Mouse (Mus musculus) gastrocnemius, adult 2 months (tissue): ENCODE data around the gene Syt1. TPM values are rescaled to one million over a fixed set of nuclear protein-coding genes. Genes with fewer than 3 reads are reported as not detected.

Source experiments
- DNase-seq: peaks from one replicate; pipeline ENCODE4 v3.0.0; 2022
- H3K27ac ChIP-seq: fragments of 200-600 bp; 2 replicates; pipeline ENCODE4 v1.8.1; 2022; ENCODE audit warnings: mild to moderate bottlenecking
- H3K4me3 ChIP-seq: fragments of 200-600 bp; 2 replicates; pipeline ENCODE4 v1.8.1; 2022; ENCODE audit warnings: mild to moderate bottlenecking, moderate library complexity
- CTCF ChIP-seq: fragments of 200-600 bp; IDR thresholded peaks from 2 replicates; pipeline ENCODE4 v1.8.1; 2022; ENCODE audit warnings: antibody characterized with exemption, mild to moderate bottlenecking, moderate library complexity
- intact Hi-C: fragments of 180-260 bp; cut with DNase I; formaldehyde crosslinking; loops from one replicate; pipeline ENCODE4 v1.15.1; 2025
- total RNA-seq, 2 experiments: library from RNA; stranded (reverse); gene quantifications; 2 replicates each; pipeline ENCODE4 v1.2.3; 2021

Gene Syt1
- total RNA-seq, 2 experiments from 2014 or later: not detected

GRCm38 (mm10) chr10:108600693-108601092 lies 410.1 kb downstream of the Syt1 start:
- intact Hi-C loops: no loop called here
- Histone ChIP-seq H3K4me3 (no peak overlapping the region), H3K27ac (no peak overlapping the region)
- DNase-seq: no peak
- no peak for TF ChIP-seq CTCF

- no peak for DNase-seq
- TF ChIP-seq CTCF: peak; percentile 34; the same call in 1 of the 2 replicates
- H3K27ac ChIP-seq: no peak overlapping the region
- intact Hi-C loops: no loop called here
- H3K4me3 ChIP-seq: no peak overlapping the region
These were observed 413.4 kb downstream of the Syt1 start for GRCm38 (mm10) chr10:108597385-108597784.

- DNase-seq: no peak
- intact Hi-C loops: no loop called here
- no peak for TF ChIP-seq CTCF
- no peak overlapping the region for H3K27ac ChIP-seq
- no peak overlapping the region for H3K4me3 ChIP-seq
These were observed 414.4 kb downstream of the Syt1 start for GRCm38 (mm10) chr10:108596162-108596927.

DNA sequence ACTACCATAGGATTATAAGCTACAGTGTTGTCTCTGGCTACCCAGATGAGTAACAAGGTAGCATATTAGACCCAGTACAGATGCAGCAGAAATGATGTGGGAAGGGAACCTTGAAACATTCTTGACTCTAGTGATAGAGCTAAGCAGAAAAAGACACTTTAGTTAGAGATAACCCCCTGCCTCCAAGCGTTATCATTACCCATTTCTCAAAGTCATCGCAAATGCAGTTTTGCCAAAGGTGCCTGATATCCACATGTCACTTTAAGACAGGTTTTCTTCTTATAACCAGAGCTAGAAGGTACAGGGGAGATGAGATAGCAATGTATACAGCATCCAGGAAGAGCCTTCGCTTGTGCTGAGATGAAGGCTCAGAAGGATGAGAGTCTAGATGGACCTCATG lies 421.4 kb downstream of the Syt1 start:
- TF ChIP-seq CTCF: no peak
- Histone ChIP-seq H3K27ac (no peak overlapping the region), H3K4me3 (no peak overlapping the region)
- intact Hi-C loops: no loop called here
- no peak for DNase-seq

DNA sequence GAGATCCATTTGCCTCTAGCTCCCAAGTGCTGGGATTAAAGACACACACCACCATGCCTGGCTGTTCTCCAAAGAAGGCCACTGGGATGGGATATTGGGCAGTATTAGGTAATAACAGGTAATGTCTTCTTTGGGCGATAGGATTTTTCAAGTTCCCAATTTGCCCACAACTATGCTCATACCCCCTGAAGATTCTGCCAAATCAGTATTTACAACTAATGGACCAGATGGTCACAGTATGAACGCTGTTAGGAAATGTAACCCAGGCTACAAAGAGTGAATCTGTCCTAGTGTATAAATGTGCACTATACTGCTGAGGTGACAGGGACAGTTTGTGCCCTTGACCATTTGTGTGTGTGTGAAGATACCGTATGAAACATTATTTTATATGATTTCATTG lies 421.9 kb downstream of the Syt1 start:
- intact Hi-C loops: no loop called here
- no peak for TF ChIP-seq CTCF
- no peak overlapping the region for H3K27ac ChIP-seq
- no peak for DNase-seq
- no peak overlapping the region for H3K4me3 ChIP-seq

GRCm38 (mm10) chr10:108583694-108584093 lies 427.1 kb downstream of the Syt1 start:
- TF ChIP-seq CTCF: no peak

GRCm38 (mm10) chr10:108582397-108582730 lies 428.4 kb downstream of the Syt1 start:
- H3K4me3 ChIP-seq: no peak overlapping the region
- DNase-seq: no peak
- no peak for TF ChIP-seq CTCF
- intact Hi-C loops: no loop called here
- H3K27ac ChIP-seq: no peak overlapping the region

More at GRCm38 (mm10) chr10:108583694-108584093, 427.1 kb downstream of the Syt1 start:
- intact Hi-C loops: no loop called here
- H3K27ac ChIP-seq: no peak overlapping the region
- H3K4me3 ChIP-seq: no peak overlapping the region
- DNase-seq: no peak

DNA sequence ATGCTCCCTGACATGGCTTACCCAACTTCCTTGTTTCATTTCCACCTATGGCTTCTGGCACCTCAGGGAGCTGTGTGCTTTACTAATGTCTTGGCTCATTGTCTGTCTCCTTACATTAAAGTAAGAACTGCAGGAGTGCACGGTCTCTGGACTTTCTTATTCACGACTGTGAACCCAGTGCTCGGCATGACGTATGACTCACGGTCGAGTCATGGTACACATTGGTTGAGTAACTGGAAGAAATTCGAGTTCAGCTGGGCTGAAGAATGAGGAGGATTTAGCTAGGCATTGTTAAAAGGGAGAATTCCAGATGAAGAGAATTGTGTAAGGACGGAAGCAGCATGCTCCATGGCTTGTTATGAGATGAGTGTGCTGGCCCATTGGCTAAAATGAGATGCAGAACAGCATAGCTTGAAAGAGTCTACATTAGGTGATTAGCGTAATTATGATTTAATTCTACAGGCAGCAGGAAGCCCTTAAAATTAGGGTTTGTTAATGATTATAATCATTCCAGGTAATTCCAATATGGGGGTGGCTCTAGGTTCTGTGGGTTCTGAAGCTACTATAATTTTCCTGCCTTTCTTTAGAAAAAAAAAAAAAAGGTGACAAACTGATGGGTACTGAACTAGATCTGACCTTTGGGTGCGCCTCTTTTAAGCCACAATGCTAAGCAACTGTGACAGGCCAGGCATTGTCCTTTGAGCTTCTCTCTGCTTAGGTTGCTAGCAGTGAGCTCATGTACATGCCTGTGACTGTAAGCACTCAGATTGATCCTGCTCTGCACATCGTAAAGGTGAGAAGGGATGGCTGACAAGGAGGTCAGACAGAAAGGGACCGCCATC lies 429.0 kb downstream of the Syt1 start:
- intact Hi-C loops: no loop called here
- no peak overlapping the region for H3K27ac ChIP-seq
- no peak for TF ChIP-seq CTCF
- H3K4me3 ChIP-seq: no peak overlapping the region
- no peak for DNase-seq

DNA sequence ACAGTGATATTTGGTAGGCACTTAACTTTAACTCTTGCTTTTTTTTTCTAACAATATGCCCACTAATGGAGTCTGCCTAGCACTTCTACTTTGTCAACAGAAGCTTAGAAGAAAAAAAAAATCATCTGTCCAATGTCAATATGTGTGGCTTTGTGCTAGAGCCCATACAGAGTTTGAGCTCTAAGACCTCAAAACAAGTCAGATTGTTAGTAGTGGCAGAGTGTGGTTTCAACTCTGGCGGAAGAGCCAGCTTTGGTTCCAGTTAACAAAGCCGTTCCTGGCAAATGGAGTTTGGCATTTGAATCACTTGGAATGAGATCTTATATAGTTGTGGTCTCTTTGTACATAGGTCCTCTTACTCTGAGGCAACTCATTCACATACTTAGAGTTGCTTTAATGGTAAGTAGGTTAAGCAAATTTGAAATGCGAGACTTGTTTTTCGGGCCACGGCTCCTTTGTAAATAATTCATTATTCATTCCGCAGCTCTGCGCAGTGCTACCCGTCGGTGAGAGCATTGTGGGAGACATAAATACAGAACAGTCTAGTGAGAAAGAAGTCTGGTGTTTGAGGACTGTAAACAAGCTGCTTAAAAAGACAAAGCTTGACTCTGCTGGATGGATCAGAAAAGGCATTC lies 429.9 kb downstream of the Syt1 start:
- no peak for TF ChIP-seq CTCF
- no peak overlapping the region for H3K4me3 ChIP-seq
- no peak overlapping the region for H3K27ac ChIP-seq
- no peak for DNase-seq
- intact Hi-C loops: no loop called here

DNA sequence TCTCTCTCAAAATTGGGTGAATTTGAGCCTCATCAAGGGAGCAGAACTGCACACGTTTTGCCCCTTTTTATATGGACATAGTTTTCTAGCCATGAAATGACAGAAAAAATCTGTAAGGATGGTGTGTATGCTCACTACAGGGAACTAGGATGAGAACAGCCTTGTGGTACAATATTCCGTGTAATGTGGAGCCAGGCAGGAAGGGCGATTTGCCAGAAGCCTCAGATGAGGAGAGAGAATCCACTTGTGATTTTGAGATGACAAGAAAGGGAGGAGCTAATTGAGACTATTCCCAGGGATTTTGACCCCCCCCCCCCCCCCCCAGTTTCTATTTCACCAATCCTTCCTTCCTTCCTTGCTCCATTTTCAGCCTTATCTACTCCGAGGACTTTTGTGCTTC lies 431.4 kb downstream of the Syt1 start:
- Histone ChIP-seq H3K27ac (no peak overlapping the region), H3K4me3 (no peak overlapping the region)
- TF ChIP-seq CTCF: no peak
- intact Hi-C loops: no loop called here
- DNase-seq: no peak

DNA sequence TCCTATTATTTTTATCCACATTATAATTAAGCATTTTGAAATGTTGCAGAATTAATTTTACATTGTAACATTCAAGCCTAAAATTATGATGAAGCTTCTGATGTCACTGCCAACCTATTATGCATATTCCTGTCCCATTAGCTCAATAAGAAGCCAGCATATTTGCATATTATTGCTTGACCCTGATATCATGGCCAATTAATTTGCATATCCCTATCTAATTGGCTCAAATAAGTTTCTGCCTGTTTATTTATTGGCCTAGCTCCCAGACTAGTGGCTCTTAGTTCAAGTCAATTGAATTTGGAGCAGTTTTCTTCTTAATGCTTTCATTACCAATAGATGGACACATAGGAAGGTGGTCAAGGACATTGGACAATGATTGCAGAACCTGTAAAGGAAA lies 433.2 kb downstream of the Syt1 start:
- TF ChIP-seq CTCF: no peak
- DNase-seq: no peak
- Histone ChIP-seq H3K27ac (no peak overlapping the region), H3K4me3 (no peak overlapping the region)
- intact Hi-C loops: no loop called here

DNA sequence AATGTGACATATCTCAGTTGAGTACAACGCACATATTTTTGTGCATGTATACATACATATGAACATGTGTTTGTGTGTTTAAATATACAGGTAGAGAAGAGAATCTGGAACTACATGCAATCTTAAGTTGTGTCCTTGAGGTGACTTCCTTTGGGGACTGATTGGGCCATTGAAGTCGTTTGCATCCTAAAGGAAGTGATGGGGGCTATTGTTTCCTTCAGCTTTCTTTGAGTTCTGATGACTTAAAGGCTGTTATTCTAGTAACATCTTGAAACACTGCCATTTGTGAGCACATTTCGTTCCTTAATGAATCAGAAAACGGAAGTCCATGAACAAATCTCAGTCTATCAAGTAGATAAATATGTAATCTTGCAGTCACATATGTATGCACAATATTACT lies 438.0 kb downstream of the Syt1 start:
- intact Hi-C loops: no loop called here
- H3K27ac ChIP-seq: no peak overlapping the region
- TF ChIP-seq CTCF: no peak
- DNase-seq: no peak
- H3K4me3 ChIP-seq: no peak overlapping the region

- Histone ChIP-seq H3K4me3 (no peak overlapping the region), H3K27ac (no peak overlapping the region)
- intact Hi-C loops: no loop called here
- TF ChIP-seq CTCF: no peak
- no peak for DNase-seq
These were observed 439.7 kb downstream of the Syt1 start for GRCm38 (mm10) chr10:108571104-108571503.
